Mouse (Mus musculus) CD4-positive, CD25-positive, alpha-beta regulatory T cell, adult 2 months (primary cell): ENCODE measurements around the gene Fer1l4.

Experiments used
- DNase-seq: peaks from one replicate; pipeline ENCODE4 v3.0.0-alpha.2; 2012; ENCODE audit warnings: low read depth, low spot score

Fer1l4 gene

GRCm38 (mm10) chr2:156007888-156008532 lies 44.7 kb downstream of the Fer1l4 start, which contains the start of the genes 6430550D23Rik and Ergic3:
TSS of gene 6430550D23Rik (minus strand) at chr2:156007977.
TSS of gene Ergic3 (plus strand) at chr2:156008045.
- DNase-seq: peak; percentile 99

DNA sequence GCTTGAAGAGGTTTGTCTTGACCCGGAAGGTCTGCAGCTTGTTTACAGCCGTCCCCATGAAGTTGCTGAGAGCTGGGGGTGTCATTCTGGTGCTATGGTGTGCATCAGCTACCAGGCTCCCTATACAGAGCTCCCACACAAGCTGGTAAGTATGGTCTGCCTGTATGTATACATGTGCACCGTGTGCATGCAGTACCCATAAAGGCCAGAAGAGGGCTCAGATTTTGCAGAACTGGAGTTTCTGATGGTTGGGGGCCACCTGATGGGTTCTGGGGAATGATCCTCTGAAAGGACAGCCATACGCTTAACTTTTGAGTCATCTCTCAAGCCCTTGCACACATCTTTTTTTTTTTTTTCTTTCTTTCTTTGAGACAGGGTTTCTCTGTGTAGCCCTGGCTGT lies 47.4 kb downstream of the Fer1l4 start:
- peak; percentile 52 for DNase-seq

GRCm38 (mm10) chr2:155991863-155992321 lies 60.9 kb downstream of the Fer1l4 start:
- no peak for DNase-seq

DNA sequence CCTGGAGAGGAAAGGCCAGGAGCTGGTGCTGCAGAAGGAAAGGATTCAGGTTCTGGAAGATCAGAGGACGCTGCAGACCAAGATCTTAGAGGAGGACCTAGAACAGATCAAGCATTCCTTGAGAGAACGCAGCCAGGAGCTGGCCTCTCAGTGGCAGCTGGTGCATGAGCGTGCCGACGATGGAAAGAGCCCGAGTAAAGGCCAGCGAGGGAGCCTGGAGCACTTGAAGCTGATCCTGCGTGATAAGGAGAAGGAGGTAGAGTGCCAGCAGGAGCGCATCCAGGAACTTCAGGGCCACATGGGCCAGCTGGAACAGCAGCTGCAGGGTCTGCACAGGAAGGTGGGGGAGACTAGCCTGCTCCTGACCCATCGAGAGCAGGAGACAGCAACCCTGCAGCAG lies 61.6 kb downstream of the Fer1l4 start:
- DNase-seq: no peak

DNA sequence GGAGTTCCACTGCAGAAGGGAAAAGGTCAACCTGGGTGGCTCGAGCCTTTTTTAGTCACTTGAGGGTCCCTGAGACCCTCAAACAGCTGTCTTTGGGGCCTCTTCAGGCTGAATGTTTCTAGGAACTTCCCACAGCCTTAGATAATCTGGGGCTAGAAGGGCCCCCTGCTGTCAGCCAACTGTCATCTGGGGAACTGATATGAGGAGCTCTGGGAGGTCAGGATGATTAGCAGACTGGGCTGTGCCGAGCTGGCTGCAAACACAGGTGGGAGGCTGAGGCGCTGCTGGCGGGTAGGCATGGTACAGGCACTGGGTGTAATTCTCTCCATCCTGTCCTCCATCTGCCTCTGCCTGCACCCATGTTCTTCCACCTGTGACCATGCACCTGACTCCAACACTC lies 63.7 kb downstream of the Fer1l4 start:
- DNase-seq: no peak

DNA sequence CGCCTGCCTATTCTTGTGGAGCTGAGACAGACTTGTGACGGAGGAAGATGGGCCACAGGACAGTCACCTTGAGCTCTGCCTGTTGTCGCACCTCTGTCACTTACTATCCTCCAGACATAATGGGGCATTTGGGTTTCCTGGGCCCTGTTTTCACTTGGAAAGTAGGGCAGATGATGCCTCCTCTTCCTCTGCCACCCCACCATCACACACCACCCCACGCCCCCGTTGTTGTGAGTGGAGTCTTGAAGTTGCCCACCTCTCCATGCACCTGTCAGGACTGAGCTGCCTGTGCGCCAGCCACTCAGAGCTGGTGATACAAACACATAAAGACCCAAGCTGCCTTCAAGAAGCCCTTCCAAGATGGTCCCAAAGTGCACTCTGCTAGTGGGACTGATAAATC lies 65.6 kb downstream of the Fer1l4 start:
- DNase-seq: no peak

DNA sequence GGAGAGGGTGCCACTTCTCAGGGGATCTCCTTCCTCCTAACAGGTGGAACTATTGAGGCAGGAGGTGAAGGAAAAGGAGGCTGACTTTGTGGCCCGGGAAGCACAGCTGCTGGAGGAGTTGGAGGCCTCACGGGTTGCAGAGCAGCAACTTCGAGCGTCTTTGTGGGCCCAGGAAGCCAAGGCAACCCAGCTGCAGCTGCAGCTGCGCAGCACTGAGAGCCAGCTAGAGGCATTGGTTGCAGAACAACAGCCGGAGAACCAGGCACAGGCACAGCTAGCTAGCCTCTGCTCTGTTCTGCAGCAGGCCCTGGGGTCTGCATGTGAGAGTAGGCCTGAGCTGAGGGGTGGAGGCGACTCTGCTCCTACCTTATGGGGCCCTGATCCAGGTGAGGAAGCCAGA lies 67.0 kb downstream of the Fer1l4 start:
- no peak for DNase-seq

GRCm38 (mm10) chr2:155979328-155979991 lies 73.3 kb downstream of the Fer1l4 start:
- peak; percentile 79 for DNase-seq

DNA sequence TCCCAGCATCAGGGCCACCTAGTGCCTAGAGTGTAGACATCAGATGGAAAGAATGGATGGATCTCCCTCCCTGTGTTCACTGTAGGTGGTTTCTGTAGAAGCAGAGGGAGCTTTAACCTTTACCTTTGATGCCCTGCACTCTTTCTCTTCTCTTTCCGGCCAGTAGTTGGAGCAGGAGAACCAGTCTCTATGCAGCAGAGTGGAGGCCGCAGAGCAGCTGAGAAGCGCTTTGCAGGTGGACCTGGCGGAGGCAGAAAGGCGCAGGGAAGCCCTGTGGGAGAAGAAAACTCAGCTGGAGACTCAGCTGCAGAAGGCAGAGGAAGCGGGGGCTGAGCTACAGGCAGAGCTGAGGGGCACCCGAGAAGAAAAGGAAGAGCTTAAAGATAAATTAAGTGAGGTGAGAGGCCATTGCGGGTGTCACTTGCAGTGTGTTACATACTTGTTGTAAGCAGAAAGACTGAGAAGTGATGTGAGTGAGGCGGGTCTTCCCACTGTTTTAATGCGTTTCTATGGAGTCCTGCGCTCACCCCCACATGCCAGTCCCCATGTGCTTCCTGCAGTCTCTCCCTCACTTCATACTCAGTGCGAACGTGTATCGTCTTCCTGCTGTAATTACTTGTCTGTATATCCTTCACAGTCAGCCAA lies 78.5 kb downstream of the Fer1l4 start:
- DNase-seq: peak; percentile 11

DNA sequence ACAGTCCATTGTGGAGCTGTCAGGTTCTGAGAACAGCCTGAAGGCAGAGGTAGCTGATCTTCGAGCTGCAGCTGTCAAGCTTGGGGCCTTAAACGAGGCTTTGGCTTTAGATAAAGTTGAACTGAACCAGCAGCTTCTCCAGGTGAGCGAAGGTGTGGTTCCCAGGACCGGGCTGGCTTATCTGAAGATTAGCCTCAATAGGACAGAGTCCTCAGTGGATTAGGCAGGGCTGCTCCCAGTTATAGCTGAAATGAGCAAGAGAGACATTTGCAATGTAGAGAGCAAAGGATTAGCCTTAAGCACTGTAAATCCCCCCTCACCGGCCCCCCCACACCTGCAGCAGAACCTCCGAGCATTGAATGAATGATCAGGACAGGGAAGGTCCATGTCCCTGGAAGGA lies 79.4 kb downstream of the Fer1l4 start:
- no peak for DNase-seq
